In the genomic region with DNA sequence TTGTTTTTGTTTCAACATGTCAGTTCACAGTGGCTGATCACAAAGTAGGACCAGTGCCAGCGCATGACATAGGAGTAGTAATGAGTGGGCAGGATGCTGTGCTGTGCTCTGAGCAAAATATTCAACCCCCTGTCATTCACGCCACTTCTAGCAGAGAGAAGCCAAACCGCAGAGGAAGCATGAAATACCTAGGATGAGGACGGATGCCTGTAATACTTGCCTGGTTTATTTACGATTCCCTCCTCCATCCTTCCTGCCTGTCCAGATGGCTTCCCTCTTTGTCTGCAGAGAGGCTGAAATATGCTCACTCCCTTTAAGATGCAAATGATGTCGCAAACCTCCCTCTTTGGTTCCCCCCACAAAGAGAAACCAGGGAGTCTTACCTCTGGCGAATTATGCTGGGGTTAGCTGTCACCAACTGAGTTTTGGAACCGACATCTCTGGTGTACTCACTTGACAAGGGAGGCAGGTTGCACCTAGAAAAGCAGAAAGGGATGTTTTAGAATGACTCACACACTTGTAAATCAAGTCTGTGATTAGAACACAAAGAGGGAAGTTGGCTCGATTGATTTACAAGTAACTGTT, we compare ENCODE assay signal across 9 mouse cellular contexts.
DNase-seq lines count a peak whose midpoint lies in the region; ATAC-seq and TF ChIP-seq lines count a peak whose summit lies in the region.
"Had no signal": no experiment of that assay in that cellular context is flagged by ENCODE, and none has a peak within 500 bp of the region (broad histone marks: within the 10 kb centered on the region; RNA-seq: fewer than 3 reads in every experiment).

No protein-coding gene starts in this region.

- peaks cover 10% of the 10 kb centered on the region for H3K4me1 ChIP-seq in heart, embryonic 13.5 days
- H3K4me1 ChIP-seq in midbrain, embryonic 10.5 days, result peaks cover 24% of the 10 kb centered on the region
- H3K4me1 ChIP-seq in stomach, postnatal 0 days (replicated peaks; ENCODE audit: control insufficient read depth, insufficient read depth), result no peaks in the 10 kb centered on the region

- no peak for TF ChIP-seq CTCF in stomach, postnatal 0 days (IDR thresholded peaks at IDR 0.05; ENCODE audit: low read depth)

- no peak overlapping the region for H3K4me3 ChIP-seq in heart, embryonic 13.5 days
- H3K4me3 ChIP-seq in midbrain, embryonic 10.5 days, result 0 out of 2 replicates have a peak overlapping the region, but pooled peaks have one; percentile 14
- H3K4me3 ChIP-seq in stomach, postnatal 0 days (ENCODE audit: low read depth, low read length), result no peak overlapping the region
- H3K4me3 ChIP-seq: left cerebral cortex, adult 2 months had no signal

- no peaks in the 10 kb centered on the region for H3K27me3 ChIP-seq in heart, embryonic 13.5 days (replicated peaks)
- no peaks in the 10 kb centered on the region for H3K27me3 ChIP-seq in midbrain, embryonic 10.5 days (ENCODE audit: low read depth, poor library complexity, severe bottlenecking)
- H3K27me3 ChIP-seq in stomach, postnatal 0 days (ENCODE audit: control insufficient read depth, insufficient read depth, low read length), result no peaks in the 10 kb centered on the region

- no peak for ATAC-seq in heart, embryonic 13.5 days (ENCODE audit: extremely low read depth, insufficient number of reproducible peaks, low FRiP score, low TSS enrichment)
- ATAC-seq in inflammation-experienced regulatory T-cells, adult 6 months, result peak; percentile 84
- ATAC-seq in stomach, postnatal 0 days (ENCODE audit: low FRiP score, low TSS enrichment), result no peak

- no peak for DNase-seq in heart, adult 9 months (ENCODE audit: low spot score in 2 of 2)
- DNase-seq in ES-CJ7 (ENCODE audit: low read depth, low spot score), result peak; percentile 35
- DNase-seq in embryo, embryonic 11 days, result peak; percentile 56
- peak; percentile 37 for DNase-seq in midbrain, embryonic 10.5 days (ENCODE audit: low spot score)
- DNase-seq in stomach, postnatal 0 days (ENCODE audit: low spot score), result no peak
- no peak for DNase-seq in gastrocnemius, postnatal 10 days

- H3K36me3 ChIP-seq in heart, embryonic 13.5 days, result no peaks in the 10 kb centered on the region
- H3K36me3 ChIP-seq in midbrain, embryonic 10.5 days, result 0 out of 2 replicates have a peak, but pooled peaks cover 3% of the 10 kb centered on the region
- no peaks in the 10 kb centered on the region for H3K36me3 ChIP-seq in stomach, postnatal 0 days (ENCODE audit: control insufficient read depth, insufficient read depth, low read length)

- H3K9me3 ChIP-seq in heart, embryonic 13.5 days, result no peaks in the 10 kb centered on the region
- no peaks in the 10 kb centered on the region for H3K9me3 ChIP-seq in midbrain, embryonic 10.5 days (replicated peaks)
- no peaks in the 10 kb centered on the region for H3K9me3 ChIP-seq in stomach, postnatal 0 days (ENCODE audit: control insufficient read depth, low read length)

- no peak overlapping the region for H3K9ac ChIP-seq in heart, embryonic 13.5 days
- no peak overlapping the region for H3K9ac ChIP-seq in stomach, postnatal 0 days (ENCODE audit: low read length)

- WGBS in heart, embryonic 13.5 days, result 30% methylated on average over 9 of the region's 9 CpGs
- WGBS in midbrain, embryonic 10.5 days, result 27% methylated on average over 9 of the region's 9 CpGs
- 20% methylated on average over 9 of the region's 9 CpGs for WGBS in stomach, postnatal 0 days

- peak overlapping the region; percentile 40; the same call in 1 of the 2 replicates for H3K27ac ChIP-seq in heart, embryonic 13.5 days (replicated peaks)
- peak overlapping the region; percentile 87 for H3K27ac ChIP-seq in midbrain, embryonic 10.5 days (replicated peaks)
- no peak overlapping the region for H3K27ac ChIP-seq in stomach, postnatal 0 days (replicated peaks)
- H3K27ac ChIP-seq: left cerebral cortex, adult 2 months had no signal

- H3K4me2 ChIP-seq in heart, embryonic 13.5 days, result peak overlapping the region; percentile 19
- H3K4me2 ChIP-seq in stomach, postnatal 0 days (replicated peaks; ENCODE audit: low read depth), result 0 out of 2 replicates have a peak overlapping the region, but pooled peaks have one; percentile 17

- no peak for TF ChIP-seq EP300 in stomach, postnatal 0 days (optimal IDR thresholded peaks at IDR 0.05)

Comparison
In these comparisons a context has a peak if more than half of its experiments do, and no peak if none do; other contexts are left out.
1. DNase-seq: peak in ES-CJ7 (single experiment), embryo, embryonic 11 days (single experiment) and midbrain, embryonic 10.5 days (single experiment); none in heart, adult 9 months (0 of 2), stomach, postnatal 0 days (single experiment) and gastrocnemius, postnatal 10 days (single experiment).